Mouse (Mus musculus) embryonic facial prominence, embryonic 10.5 days (tissue): ENCODE data around the gene Asl. TPM values are rescaled to one million over a fixed set of nuclear protein-coding genes. Genes with fewer than 3 reads are reported as not detected.
A peak's percentile ranks its signal among the peaks of the same experiment; 100 is the strongest.

Source experiments
- DNase-seq: peaks from one replicate; pipeline ENCODE4 v3.0.0-alpha.2; 2017; ENCODE audit warnings: low spot score
- H3K27ac ChIP-seq: fragments of 300-500 bp; sonication (generic); replicated peaks from 2 replicates; pipeline ENCODE4 v1.5.1; 2016; ENCODE audit warnings: mild to moderate bottlenecking
- H3K27me3 ChIP-seq: fragments of 300-500 bp; sonication (generic); replicated peaks from 2 replicates; pipeline ENCODE4 v1.6.1; 2016; ENCODE audit warnings: low read depth, mild to moderate bottlenecking; ENCODE audit not compliant: poor library complexity, severe bottlenecking
- H3K36me3 ChIP-seq: fragments of 300-500 bp; sonication (generic); replicated peaks from 2 replicates; pipeline ENCODE4 v1.6.1; 2016; ENCODE audit warnings: mild to moderate bottlenecking, moderate library complexity
- H3K4me1 ChIP-seq: fragments of 300-500 bp; sonication (generic); 2 replicates; pipeline ENCODE4 v1.6.1; 2016
- H3K4me3 ChIP-seq: fragments of 300-500 bp; sonication (generic); 2 replicates; pipeline ENCODE4 v1.5.1; 2016; ENCODE audit warnings: mild to moderate bottlenecking, moderate library complexity
- H3K9me3 ChIP-seq: fragments of 300-500 bp; sonication (generic); 2 replicates; pipeline ENCODE4 v1.6.1; 2016; ENCODE audit warnings: mild to moderate bottlenecking
- WGBS: fragments of 180-500 bp; shearing (Covaris S2); methylation state at CpG from one replicate; pipeline ENCODE4 v1.1.7; 2016; 5-methylcytosine and 5-hydroxymethylcytosine counted together
- polyA plus RNA-seq: library from polyadenylated mRNA; unstranded; fragments of >200 nt; fragmentation: Nextera tagmentation; extraction: Ambion mirVana; gene quantifications from 2 replicates; pipeline ENCODE4 v1.2.1, GENCODE M21; 2016

Asl gene
- polyA plus RNA-seq, 1 experiment from 2014 or later = 34.8 TPM

GRCm38 (mm10) chr5:130021361-130021966 is 7.6 kb downstream of the Asl start:
- WGBS = 46% methylated on average over 5 of the region's 5 CpGs
- peaks cover 33% of the 10 kb centered on the region for H3K4me1 ChIP-seq
- H3K9me3 ChIP-seq = no peaks in the 10 kb centered on the region
- no peaks in the 10 kb centered on the region for H3K27me3 ChIP-seq
- no peak overlapping the region for H3K4me3 ChIP-seq
- H3K27ac ChIP-seq = no peak overlapping the region
- no peak for DNase-seq
- peaks cover 15% of the 10 kb centered on the region for H3K36me3 ChIP-seq

DNA sequence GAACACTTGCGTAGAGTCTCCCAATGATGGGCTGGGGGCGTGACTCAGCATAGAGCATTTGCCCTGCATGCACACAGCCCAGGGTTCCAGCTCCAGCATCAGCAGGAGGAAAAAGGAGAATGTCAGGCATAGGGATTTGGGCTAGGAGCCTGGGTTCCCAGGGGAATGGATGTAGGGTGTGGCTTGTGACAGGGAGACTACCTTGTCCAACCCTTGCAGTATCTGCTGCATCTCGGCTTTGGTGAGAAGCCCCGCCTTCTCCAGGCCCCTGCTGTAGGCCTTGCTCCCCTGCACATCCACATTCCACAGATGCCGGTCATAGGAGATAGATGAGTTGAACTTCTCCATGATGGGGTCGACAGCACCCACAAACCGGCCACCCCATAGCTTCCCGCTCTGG is 9.6 kb downstream of the Asl start:
- DNase-seq = no peak
- Histone ChIP-seq H3K27me3 (no peaks in the 10 kb centered on the region), H3K4me1 (peaks cover 31% of the 10 kb centered on the region), H3K27ac (no peak overlapping the region), H3K4me3 (no peak overlapping the region), H3K36me3 (peaks cover 35% of the 10 kb centered on the region), H3K9me3 (0 out of 2 replicates have a peak, but pooled peaks cover 4% of the 10 kb centered on the region)
- 72% methylated on average over 8 of the region's 8 CpGs for WGBS

- Histone ChIP-seq H3K9me3 (peaks cover 18% of the 10 kb centered on the region), H3K27ac (no peak overlapping the region), H3K4me3 (no peak overlapping the region), H3K4me1 (0 out of 2 replicates have a peak, but pooled peaks cover 4% of the 10 kb centered on the region), H3K27me3 (no peaks in the 10 kb centered on the region), H3K36me3 (peaks cover 71% of the 10 kb centered on the region)
- 95% methylated on average over 3 of the region's 3 CpGs for WGBS
- DNase-seq = no peak
These were observed 13.9 kb downstream of the Asl start for GRCm38 (mm10) chr5:130015104-130015503.

DNA sequence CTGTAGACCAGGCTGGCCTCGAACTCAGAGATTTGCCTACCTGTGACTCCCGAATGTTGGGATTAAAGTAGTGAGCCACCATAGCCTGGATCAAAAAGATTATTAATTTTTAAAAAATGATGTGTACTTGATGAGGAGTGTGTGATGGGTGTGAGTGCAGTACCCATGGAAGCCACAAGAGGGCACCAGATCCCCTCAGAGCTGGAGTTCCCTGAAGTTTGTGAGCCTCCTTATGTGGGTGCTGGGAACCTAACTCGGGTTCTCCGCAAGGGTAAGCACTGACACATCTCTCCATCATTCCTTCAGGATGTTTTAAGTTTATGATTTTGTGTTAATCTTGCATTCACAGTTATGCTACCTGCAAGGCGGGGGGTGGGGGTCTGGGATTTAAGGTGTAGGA is 18.1 kb downstream of the Asl start:
- Histone ChIP-seq H3K9me3 (peaks cover 18% of the 10 kb centered on the region), H3K27ac (no peak overlapping the region), H3K4me1 (no peaks in the 10 kb centered on the region), H3K27me3 (no peaks in the 10 kb centered on the region), H3K36me3 (peaks cover 51% of the 10 kb centered on the region), H3K4me3 (no peak overlapping the region)
- WGBS = 93% methylated on average over 5 of the region's 5 CpGs
- DNase-seq = no peak

GRCm38 (mm10) chr5:130009784-130010183 is 19.3 kb downstream of the Asl start:
- 92% methylated on average over 4 of the region's 4 CpGs for WGBS
- Histone ChIP-seq H3K36me3 (peaks cover 39% of the 10 kb centered on the region), H3K4me1 (no peaks in the 10 kb centered on the region), H3K4me3 (no peak overlapping the region), H3K9me3 (peaks cover 18% of the 10 kb centered on the region), H3K27me3 (no peaks in the 10 kb centered on the region), H3K27ac (no peak overlapping the region)
- no peak for DNase-seq

DNA sequence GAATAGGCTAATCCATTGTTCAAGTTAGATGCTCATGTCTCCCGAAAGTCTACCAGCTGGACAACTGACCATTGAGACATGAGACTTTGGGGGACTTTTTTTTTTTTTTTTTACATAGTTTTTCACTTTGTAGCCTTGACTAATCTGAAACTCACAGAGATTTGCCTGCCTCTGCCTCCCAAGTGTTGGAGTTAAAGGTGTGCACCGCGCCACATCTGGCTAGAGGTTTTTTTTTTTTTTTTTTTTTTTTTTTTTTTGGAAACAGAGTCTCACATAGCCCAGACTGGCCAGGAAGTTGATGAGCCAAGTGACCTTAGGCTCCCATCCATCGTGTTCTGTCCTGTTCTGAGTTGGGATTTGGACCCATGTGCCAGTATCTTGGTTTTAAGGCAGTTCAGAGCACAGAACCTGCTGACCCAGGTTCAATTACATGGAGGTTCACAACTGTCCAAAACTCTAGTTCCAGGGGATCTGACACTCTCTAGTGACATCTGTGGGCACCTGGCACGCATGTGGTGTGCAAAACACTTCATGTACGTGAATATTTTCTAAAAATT is 20.9 kb downstream of the Asl start:
- Histone ChIP-seq H3K27me3 (no peaks in the 10 kb centered on the region), H3K4me1 (peaks cover 4% of the 10 kb centered on the region), H3K9me3 (peaks cover 25% of the 10 kb centered on the region), H3K27ac (no peak overlapping the region), H3K36me3 (peaks cover 29% of the 10 kb centered on the region), H3K4me3 (no peak overlapping the region)
- 86% methylated on average over 6 of the region's 6 CpGs for WGBS
- DNase-seq = no peak

DNA sequence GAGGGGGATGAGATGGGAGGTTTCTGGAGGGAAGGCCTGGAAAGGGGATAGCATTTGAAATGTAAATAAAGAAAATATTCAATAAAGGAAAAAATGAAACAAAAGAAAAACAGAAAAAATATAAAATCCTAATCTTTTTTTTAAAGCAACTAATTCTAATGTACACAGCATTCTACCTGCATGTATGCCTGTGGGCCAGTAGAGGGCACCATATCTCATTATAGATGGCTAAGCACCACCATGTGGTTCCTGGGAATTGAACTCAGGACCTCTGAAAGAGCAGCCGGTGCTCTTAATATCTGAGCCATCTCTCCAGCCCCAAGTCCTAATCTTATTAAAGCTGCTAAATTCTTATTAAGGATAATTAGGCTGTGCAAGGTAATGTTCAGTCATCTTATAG is 21.7 kb downstream of the Asl start:
- no peaks in the 10 kb centered on the region for H3K27me3 ChIP-seq
- H3K4me3 ChIP-seq = no peak overlapping the region
- WGBS = 94% methylated on average over 1 of the region's 1 CpGs
- H3K27ac ChIP-seq = no peak overlapping the region
- no peak for DNase-seq
- peaks cover 21% of the 10 kb centered on the region for H3K36me3 ChIP-seq
- H3K4me1 ChIP-seq = peaks cover 12% of the 10 kb centered on the region
- H3K9me3 ChIP-seq = peaks cover 25% of the 10 kb centered on the region

DNA sequence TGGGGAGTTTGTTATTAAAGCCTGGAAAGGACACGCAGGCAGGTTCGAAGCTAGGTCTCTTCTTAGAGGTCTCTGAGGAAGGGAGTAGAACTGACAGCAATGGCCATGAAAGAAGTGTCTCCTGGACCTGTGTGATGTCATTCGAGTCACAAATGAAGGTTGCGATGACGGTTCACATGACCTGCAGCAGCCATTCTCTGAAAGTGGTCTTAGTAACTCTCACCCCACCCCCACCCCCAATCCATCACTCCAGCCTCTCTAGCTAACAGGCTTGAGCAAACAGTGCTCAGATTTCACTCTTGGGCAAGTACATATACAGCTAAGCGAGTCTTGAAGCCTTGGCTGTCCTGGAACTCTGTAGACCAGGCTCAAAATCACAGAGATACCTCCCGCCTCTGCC is 25.8 kb downstream of the Asl start:
- peak; percentile 48 for DNase-seq
- Histone ChIP-seq H3K4me1 (peaks cover 26% of the 10 kb centered on the region), H3K27ac (peak overlapping the region; percentile 91), H3K4me3 (peak overlapping the region; percentile 73), H3K36me3 (peaks cover 17% of the 10 kb centered on the region), H3K27me3 (no peaks in the 10 kb centered on the region), H3K9me3 (peaks cover 11% of the 10 kb centered on the region; the same call in 1 of the 2 replicates)
- 59% methylated on average over 7 of the region's 7 CpGs for WGBS

DNA sequence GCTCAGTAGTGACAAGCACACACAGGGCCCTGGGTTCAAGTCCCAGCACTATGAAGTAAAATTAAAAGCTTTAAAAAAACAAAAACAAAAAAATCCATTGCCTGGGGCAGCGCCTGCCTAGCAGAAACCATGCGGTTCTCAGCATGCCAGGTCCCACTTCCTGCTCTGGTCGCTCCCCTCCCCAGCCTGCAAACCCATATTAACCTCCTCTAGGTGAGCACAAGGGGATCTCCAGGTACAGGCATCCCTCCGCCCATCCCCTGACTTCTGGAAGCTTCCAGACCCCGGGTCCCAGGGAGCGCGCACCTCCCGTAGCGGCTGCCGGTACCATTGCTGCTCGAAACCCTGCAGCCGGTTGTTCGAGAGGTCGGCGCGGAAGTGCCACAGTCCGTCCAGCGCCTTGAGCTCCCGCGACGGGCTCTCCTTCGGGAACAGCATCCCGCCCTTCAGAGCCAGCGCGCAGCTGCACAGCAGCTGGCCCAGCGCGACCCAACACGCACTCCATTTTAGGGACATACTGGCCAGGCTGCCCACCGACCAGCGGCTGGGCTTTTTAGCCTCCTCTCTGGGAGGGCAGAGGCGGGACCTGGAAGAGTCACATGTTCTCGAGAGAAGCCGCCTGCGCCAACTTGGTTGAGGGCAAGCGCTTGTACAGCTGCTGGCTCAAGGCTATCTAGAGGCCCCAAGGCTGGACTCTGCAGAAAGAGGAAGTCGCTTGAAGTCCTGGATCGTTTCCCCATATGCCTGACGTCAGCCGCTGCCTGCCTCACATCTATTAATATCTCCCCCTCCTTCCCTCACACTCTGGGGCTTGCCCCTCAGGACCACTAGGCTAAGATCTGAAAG is 26.5 kb downstream of the Asl start, which contains the start of gene Gusb:
Gusb (minus strand) TSS at position 749 of the 846 bp plus-strand sequence.
- 1% methylated on average over 39 of the region's 39 CpGs for WGBS
- Histone ChIP-seq H3K27ac (peak within 1 kb of the TSS; percentile 91), H3K9me3 (peaks cover 11% of the 10 kb centered on the region; the same call in 1 of the 2 replicates), H3K4me3 (peak within 1 kb of the TSS; percentile 73), H3K27me3 (no peaks in the 10 kb centered on the region), H3K4me1 (peaks cover 26% of the 10 kb centered on the region), H3K36me3 (peaks cover 23% of the 10 kb centered on the region)
- DNase-seq = peak; percentile 87

DNA sequence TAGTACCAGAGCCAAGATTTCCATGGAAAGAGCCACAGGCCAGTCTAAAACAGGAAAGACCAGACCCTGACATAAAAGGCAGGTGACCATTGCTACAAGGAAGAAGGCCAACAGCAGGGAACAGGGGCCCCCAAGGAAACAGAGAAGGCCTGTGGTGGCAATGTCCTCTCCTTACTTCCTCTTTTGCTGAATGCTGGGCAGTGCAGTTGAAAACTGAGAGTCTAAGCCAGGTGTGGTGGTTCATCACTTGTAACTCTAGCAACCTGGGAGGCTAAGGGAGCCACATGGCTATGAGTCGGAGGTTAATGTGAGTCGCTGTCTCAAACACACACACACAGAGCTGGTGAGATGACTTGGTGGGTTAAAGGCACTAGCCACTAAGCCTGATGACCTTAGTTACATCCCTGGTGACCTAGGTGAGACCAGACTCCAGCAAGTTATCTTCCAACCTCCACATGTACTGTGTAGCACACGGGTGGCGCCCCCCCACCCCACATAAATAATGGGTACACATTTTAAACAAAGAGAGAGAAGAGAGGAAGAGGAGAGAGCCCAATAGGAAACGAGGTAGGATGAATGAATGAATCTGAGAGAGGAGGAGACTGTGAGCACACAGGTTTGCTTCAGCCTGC is 27.6 kb downstream of the Asl start:
- Histone ChIP-seq H3K27me3 (no peaks in the 10 kb centered on the region), H3K9me3 (peaks cover 11% of the 10 kb centered on the region; the same call in 1 of the 2 replicates), H3K27ac (peak overlapping the region; percentile 91; the same call in 1 of the 2 replicates), H3K4me1 (peaks cover 26% of the 10 kb centered on the region), H3K4me3 (peak overlapping the region; percentile 73), H3K36me3 (peaks cover 25% of the 10 kb centered on the region)
- WGBS = 76% methylated on average over 5 of the region's 5 CpGs
- DNase-seq = no peak

GRCm38 (mm10) chr5:130000735-130001134 is 28.3 kb downstream of the Asl start:
- H3K4me3 ChIP-seq = no peak overlapping the region
- no peaks in the 10 kb centered on the region for H3K27me3 ChIP-seq
- peaks cover 25% of the 10 kb centered on the region for H3K36me3 ChIP-seq
- peaks cover 26% of the 10 kb centered on the region for H3K4me1 ChIP-seq
- peaks cover 11% of the 10 kb centered on the region; the same call in 1 of the 2 replicates for H3K9me3 ChIP-seq
- H3K27ac ChIP-seq = no peak overlapping the region
- WGBS = 93% methylated on average over 12 of the region's 12 CpGs
- DNase-seq = no peak

- H3K27ac ChIP-seq = no peak overlapping the region
- peaks cover 32% of the 10 kb centered on the region for H3K36me3 ChIP-seq
These were observed 29.9 kb downstream of the Asl start for GRCm38 (mm10) chr5:129999097-129999496.

More at GRCm38 (mm10) chr5:129999097-129999496, 29.9 kb downstream of the Asl start:
- peaks cover 26% of the 10 kb centered on the region for H3K4me1 ChIP-seq
- DNase-seq = peak; percentile 62
- no peak overlapping the region for H3K4me3 ChIP-seq
- no peaks in the 10 kb centered on the region for H3K27me3 ChIP-seq
- H3K9me3 ChIP-seq = no peaks in the 10 kb centered on the region; the same call in 1 of the 2 replicates
- WGBS = 39% methylated on average over 4 of the region's 4 CpGs
